Mouse (Mus musculus): ENCODE measurements around the gene Thbs3. TPM values are rescaled to one million over a fixed set of nuclear protein-coding genes. Genes with fewer than 3 reads are reported as not detected.
A peak's percentile ranks its signal among the peaks of the same experiment; 100 is the strongest.
"Not testable (repeated sequence)": the region's sequence is repeated elsewhere in the genome, so short reads cannot be mapped to it uniquely, and the experiment has no call there.

Gene Thbs3
- polyA plus RNA-seq, 1 experiment from 2014 or later, result 24.0 TPM

DNA sequence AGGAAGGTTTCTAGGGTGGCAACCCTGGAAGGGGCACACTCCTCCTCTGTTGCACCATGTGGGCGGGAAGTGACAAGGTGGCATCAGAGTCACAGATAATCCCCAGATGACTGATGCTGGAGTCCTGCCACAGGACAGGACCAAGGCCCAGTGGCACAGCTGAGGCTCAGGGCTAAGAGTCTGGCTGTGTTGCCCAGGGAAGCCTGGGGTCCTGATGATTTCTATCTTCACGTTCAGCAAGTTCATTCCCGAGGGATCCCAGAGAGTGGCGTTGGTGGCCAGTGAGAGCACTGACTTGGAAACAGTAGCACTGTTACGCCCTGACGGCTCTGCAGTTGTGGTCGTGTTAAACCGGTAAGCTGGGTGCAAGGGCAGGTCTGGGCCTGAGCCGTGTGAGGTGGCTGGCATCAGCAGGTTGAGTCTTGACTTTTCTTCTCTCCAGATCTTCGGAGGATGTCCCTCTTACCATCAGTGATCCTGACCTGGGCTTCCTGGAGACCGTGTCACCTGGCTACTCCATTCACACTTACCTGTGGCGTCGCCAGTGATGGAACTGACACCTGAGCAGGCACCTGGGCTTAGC is 6.8 kb upstream of the Thbs3 start:
- H3K4me1 ChIP-seq (ENCODE audit: control insufficient read depth, insufficient read depth, low read length), result peaks cover 9% of the 10 kb centered on the region
- H3K36me3 ChIP-seq (ENCODE audit: control insufficient read depth, insufficient read depth), result peaks cover 28% of the 10 kb centered on the region
- no peak overlapping the region for H3K27ac ChIP-seq (ENCODE audit: low read length)
- 85% methylated on average over 13 of the region's 13 CpGs for WGBS
- no peak overlapping the region for H3K4me2 ChIP-seq (ENCODE audit: low read depth, low read length)
- ATAC-seq (replicated peaks; ENCODE audit: extremely low read depth, insufficient read depth, low FRiP score), result no peak
- no peak overlapping the region for H3K4me3 ChIP-seq (ENCODE audit: low read length)
- H3K9me3 ChIP-seq (replicated peaks; ENCODE audit: control insufficient read depth, low read length), result no peaks in the 10 kb centered on the region
- no peak overlapping the region for H3K9ac ChIP-seq (ENCODE audit: low read length)
- H3K27me3 ChIP-seq (ENCODE audit: control insufficient read depth, insufficient read depth, low read length), result no peaks in the 10 kb centered on the region

- ATAC-seq (replicated peaks; ENCODE audit: extremely low read depth, insufficient read depth, low FRiP score), result no peak
- Histone ChIP-seq H3K36me3 (ENCODE audit: control insufficient read depth, insufficient read depth) (peaks cover 28% of the 10 kb centered on the region), H3K4me1 (ENCODE audit: control insufficient read depth, insufficient read depth, low read length) (peaks cover 6% of the 10 kb centered on the region), H3K9ac (ENCODE audit: low read length) (no peak overlapping the region), H3K27ac (ENCODE audit: low read length) (no peak overlapping the region), H3K4me2 (ENCODE audit: low read depth, low read length) (no peak overlapping the region), H3K27me3 (ENCODE audit: control insufficient read depth, insufficient read depth, low read length) (no peaks in the 10 kb centered on the region), H3K9me3 (replicated peaks; ENCODE audit: control insufficient read depth, low read length) (no peaks in the 10 kb centered on the region), H3K4me3 (ENCODE audit: low read length) (no peak overlapping the region)
- WGBS, result 80% methylated on average over 6 of the region's 6 CpGs
These were observed 6.2 kb upstream of the Thbs3 start for GRCm38 (mm10) chr3:89208736-89209135.

- Histone ChIP-seq H3K9ac (ENCODE audit: low read length) (no peak overlapping the region), H3K36me3 (ENCODE audit: control insufficient read depth, insufficient read depth) (peaks cover 28% of the 10 kb centered on the region), H3K4me2 (ENCODE audit: low read depth, low read length) (no peak overlapping the region), H3K27ac (ENCODE audit: low read length) (no peak overlapping the region), H3K9me3 (replicated peaks; ENCODE audit: control insufficient read depth, low read length) (no peaks in the 10 kb centered on the region), H3K4me3 (ENCODE audit: low read length) (no peak overlapping the region), H3K4me1 (ENCODE audit: control insufficient read depth, insufficient read depth, low read length) (peaks cover 10% of the 10 kb centered on the region), H3K27me3 (ENCODE audit: control insufficient read depth, insufficient read depth, low read length) (no peaks in the 10 kb centered on the region)
- WGBS, result 94% methylated on average over 7 of the region's 7 CpGs
- ATAC-seq (replicated peaks; ENCODE audit: extremely low read depth, insufficient read depth, low FRiP score), result no peak
These were observed 5.2 kb upstream of the Thbs3 start for GRCm38 (mm10) chr3:89209731-89210130.

DNA sequence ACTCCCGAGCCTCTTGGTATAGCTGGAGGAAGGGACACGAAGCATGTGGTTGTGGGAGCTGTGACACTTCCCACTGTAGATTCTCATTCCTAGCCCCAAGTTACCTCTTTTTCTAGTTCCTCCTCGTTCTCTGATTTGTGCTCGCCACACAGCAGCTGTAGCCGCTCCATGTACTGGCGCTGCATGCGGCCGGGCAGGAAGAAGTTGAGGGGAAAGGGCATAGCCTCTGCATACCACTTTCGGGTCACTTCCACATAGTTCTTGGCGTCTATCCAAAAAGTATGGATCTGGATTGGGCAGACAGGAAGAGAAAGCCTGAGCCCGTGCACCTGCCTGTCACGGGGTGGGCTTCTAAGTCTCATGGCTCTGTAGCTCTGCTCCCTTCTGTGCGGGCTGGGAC is 4.8 kb upstream of the Thbs3 start:
- peaks cover 28% of the 10 kb centered on the region for H3K36me3 ChIP-seq (ENCODE audit: control insufficient read depth, insufficient read depth)
- H3K27me3 ChIP-seq (ENCODE audit: control insufficient read depth, insufficient read depth, low read length), result no peaks in the 10 kb centered on the region
- no peak overlapping the region for H3K9ac ChIP-seq (ENCODE audit: low read length)
- 67% methylated on average over 13 of the region's 13 CpGs for WGBS
- H3K4me1 ChIP-seq (ENCODE audit: control insufficient read depth, insufficient read depth, low read length), result peaks cover 13% of the 10 kb centered on the region
- no peak overlapping the region for H3K4me2 ChIP-seq (ENCODE audit: low read depth, low read length)
- no peak overlapping the region for H3K4me3 ChIP-seq (ENCODE audit: low read length)
- ATAC-seq (replicated peaks; ENCODE audit: extremely low read depth, insufficient read depth, low FRiP score), result no peak
- no peaks in the 10 kb centered on the region for H3K9me3 ChIP-seq (replicated peaks; ENCODE audit: control insufficient read depth, low read length)
- no peak overlapping the region for H3K27ac ChIP-seq (ENCODE audit: low read length)

DNA sequence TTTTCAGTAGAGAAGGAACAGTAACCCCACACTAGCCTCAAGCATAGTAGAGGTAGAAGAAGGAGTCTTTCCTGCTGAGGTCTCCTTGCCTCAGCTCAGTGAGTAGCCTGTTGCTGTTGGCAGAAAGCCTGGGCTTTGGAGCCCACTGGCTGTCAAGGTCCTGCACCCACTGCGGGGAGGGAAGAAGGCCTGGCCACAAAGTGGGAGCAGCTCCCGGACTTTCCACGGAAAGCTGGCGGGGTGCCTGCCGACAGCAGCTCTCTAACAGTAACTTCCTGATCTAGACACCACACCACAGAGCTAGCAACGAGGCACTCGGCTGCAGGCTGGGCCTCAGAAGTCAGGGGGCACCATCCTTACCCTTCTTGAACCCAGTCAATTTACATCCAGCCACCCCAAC is 4.2 kb upstream of the Thbs3 start:
- Histone ChIP-seq H3K4me1 (ENCODE audit: control insufficient read depth, insufficient read depth, low read length) (peaks cover 19% of the 10 kb centered on the region), H3K27me3 (ENCODE audit: control insufficient read depth, insufficient read depth, low read length) (no peaks in the 10 kb centered on the region), H3K4me2 (ENCODE audit: low read depth, low read length) (no peak overlapping the region), H3K27ac (ENCODE audit: low read length) (no peak overlapping the region), H3K9me3 (replicated peaks; ENCODE audit: control insufficient read depth, low read length) (no peaks in the 10 kb centered on the region), H3K36me3 (ENCODE audit: control insufficient read depth, insufficient read depth) (peaks cover 28% of the 10 kb centered on the region), H3K9ac (ENCODE audit: low read length) (no peak overlapping the region), H3K4me3 (ENCODE audit: low read length) (no peak overlapping the region)
- ATAC-seq (replicated peaks; ENCODE audit: extremely low read depth, insufficient read depth, low FRiP score), result no peak
- 61% methylated on average over 7 of the region's 7 CpGs for WGBS

- peak overlapping the region; percentile 94 for H3K4me3 ChIP-seq (ENCODE audit: low read length)
- H3K9me3 ChIP-seq (replicated peaks; ENCODE audit: control insufficient read depth, low read length), result no peaks in the 10 kb centered on the region
- peak overlapping the region; percentile 90 for H3K4me2 ChIP-seq (ENCODE audit: low read depth, low read length)
- H3K36me3 ChIP-seq (ENCODE audit: control insufficient read depth, insufficient read depth), result peaks cover 10% of the 10 kb centered on the region
- peak overlapping the region; percentile 96 for H3K27ac ChIP-seq (ENCODE audit: low read length)
- H3K9ac ChIP-seq (ENCODE audit: low read length), result peak overlapping the region; percentile 87
- peak; percentile 93 for ATAC-seq (replicated peaks; ENCODE audit: extremely low read depth, insufficient read depth, low FRiP score)
- peaks cover 19% of the 10 kb centered on the region for H3K4me1 ChIP-seq (ENCODE audit: control insufficient read depth, insufficient read depth, low read length)
- no peaks in the 10 kb centered on the region for H3K27me3 ChIP-seq (ENCODE audit: control insufficient read depth, insufficient read depth, low read length)
- WGBS, result under 1% methylated on average over 68 of the region's 69 CpGs
These were observed 1.0 kb upstream of the Thbs3 start for GRCm38 (mm10) chr3:89213803-89214530.

DNA sequence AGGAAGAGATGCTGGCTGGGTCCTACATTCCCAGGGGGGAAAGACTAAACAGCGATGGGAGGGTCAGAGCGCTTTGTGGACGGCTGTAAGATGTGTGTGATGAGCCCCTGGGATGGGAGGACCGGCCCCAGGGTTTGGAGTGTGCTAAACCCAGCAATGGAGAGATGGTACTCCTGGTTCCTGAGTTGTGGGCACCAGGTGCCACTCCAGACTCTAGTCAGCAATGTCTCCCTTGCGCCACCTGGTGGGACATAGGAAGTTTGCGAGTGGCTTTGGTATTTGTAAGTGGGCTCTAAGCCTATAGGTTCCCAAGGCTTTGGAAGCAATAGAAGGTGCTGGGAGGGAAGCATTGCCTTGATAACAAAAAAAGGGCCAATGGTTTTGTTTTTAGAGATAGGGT is 873 bp downstream of the Thbs3 start:
- WGBS, result under 1% methylated on average over 6 of the region's 6 CpGs
- H3K27ac ChIP-seq (ENCODE audit: low read length), result no peak overlapping the region
- peaks cover 19% of the 10 kb centered on the region for H3K4me1 ChIP-seq (ENCODE audit: control insufficient read depth, insufficient read depth, low read length)
- H3K4me3 ChIP-seq (ENCODE audit: low read length), result peak overlapping the region; percentile 39
- no peaks in the 10 kb centered on the region for H3K27me3 ChIP-seq (ENCODE audit: control insufficient read depth, insufficient read depth, low read length)
- H3K36me3 ChIP-seq (ENCODE audit: control insufficient read depth, insufficient read depth), result no peaks in the 10 kb centered on the region
- peak overlapping the region; percentile 90 for H3K4me2 ChIP-seq (ENCODE audit: low read depth, low read length)
- H3K9ac ChIP-seq (ENCODE audit: low read length), result no peak overlapping the region
- ATAC-seq (replicated peaks; ENCODE audit: extremely low read depth, insufficient read depth, low FRiP score), result no peak
- H3K9me3 ChIP-seq (replicated peaks; ENCODE audit: control insufficient read depth, low read length), result no peaks in the 10 kb centered on the region

GRCm38 (mm10) chr3:89216407-89216806 is 1.4 kb downstream of the Thbs3 start:
- 68% methylated on average over 7 of the region's 7 CpGs for WGBS
- H3K36me3 ChIP-seq (ENCODE audit: control insufficient read depth, insufficient read depth); H3K27ac ChIP-seq (ENCODE audit: low read length); H3K4me3 ChIP-seq (ENCODE audit: low read length); ATAC-seq (replicated peaks; ENCODE audit: extremely low read depth, insufficient read depth, low FRiP score); H3K9me3 ChIP-seq (replicated peaks; ENCODE audit: control insufficient read depth, low read length); H3K9ac ChIP-seq (ENCODE audit: low read length); H3K4me2 ChIP-seq (ENCODE audit: low read depth, low read length); H3K27me3 ChIP-seq (ENCODE audit: control insufficient read depth, insufficient read depth, low read length): not testable (repeated sequence)
- peaks cover 19% of the 10 kb centered on the region for H3K4me1 ChIP-seq (ENCODE audit: control insufficient read depth, insufficient read depth, low read length)

GRCm38 (mm10) chr3:89218271-89218670 is 3.3 kb downstream of the Thbs3 start:
- no peaks in the 10 kb centered on the region for H3K36me3 ChIP-seq (ENCODE audit: control insufficient read depth, insufficient read depth)

More at GRCm38 (mm10) chr3:89218271-89218670, 3.3 kb downstream of the Thbs3 start:
- WGBS, result 69% methylated on average over 1 of the region's 1 CpGs
- Histone ChIP-seq H3K9me3 (replicated peaks; ENCODE audit: control insufficient read depth, low read length) (no peaks in the 10 kb centered on the region), H3K27me3 (ENCODE audit: control insufficient read depth, insufficient read depth, low read length) (no peaks in the 10 kb centered on the region), H3K27ac (ENCODE audit: low read length) (no peak overlapping the region), H3K4me1 (ENCODE audit: control insufficient read depth, insufficient read depth, low read length) (peaks cover 13% of the 10 kb centered on the region), H3K4me3 (ENCODE audit: low read length) (no peak overlapping the region), H3K4me2 (ENCODE audit: low read depth, low read length) (no peak overlapping the region), H3K9ac (ENCODE audit: low read length) (no peak overlapping the region)
- ATAC-seq (replicated peaks; ENCODE audit: extremely low read depth, insufficient read depth, low FRiP score), result no peak
